Mouse (Mus musculus): Measurements from ENCODE around the gene Ss18l2.
A peak's percentile ranks its signal among the peaks of the same experiment; 100 is the strongest.

GRCm38 (mm10) chr9:121679549-121679948 lies 30.6 kb upstream of the Ss18l2 start:
- TF ChIP-seq POLR2A (IDR thresholded peaks at IDR 0.05; ENCODE audit: low read depth, low read length) (no peak), CTCF (IDR thresholded peaks at IDR 0.05; ENCODE audit: extremely low read depth, insufficient read length, insufficient replicate concordance, low read depth, low read length) (peak; percentile 81; the same call in 1 of the 2 replicates)
